Mouse (Mus musculus): ENCODE results near the gene Chrm3. TPM values are rescaled to one million over a fixed set of nuclear protein-coding genes. Genes with fewer than 3 reads are reported as not detected.

Gene Chrm3
- polyA plus RNA-seq, 1 experiment: not detected

DNA sequence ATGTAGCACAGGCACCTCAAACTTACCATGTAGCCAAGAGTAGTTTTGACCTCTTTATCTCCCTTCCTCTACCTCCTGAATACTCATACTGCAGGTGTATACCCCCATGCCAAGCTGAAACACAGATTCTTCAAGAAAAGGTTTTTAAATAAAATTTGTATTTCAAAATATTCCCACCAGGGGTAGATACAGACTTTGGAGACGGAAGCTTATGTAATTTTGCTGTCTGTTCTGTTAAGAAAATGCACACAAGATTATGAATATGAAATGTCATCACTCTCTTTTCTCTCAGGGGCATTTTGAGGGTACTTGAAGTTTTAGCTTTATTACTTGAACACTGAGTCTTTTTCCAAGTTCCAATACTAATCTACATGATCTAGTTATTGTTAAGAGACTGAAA is 469.6 kb downstream of the Chrm3 start:
- H3K36me3 ChIP-seq (ENCODE audit: control insufficient read depth, insufficient read depth): no peaks in the 10 kb centered on the region
- H3K27me3 ChIP-seq (ENCODE audit: control insufficient read depth, insufficient read depth, insufficient read length): no peaks in the 10 kb centered on the region
- no peak overlapping the region for H3K4me2 ChIP-seq (ENCODE audit: low read depth)
- H3K79me2 ChIP-seq (ENCODE audit: control insufficient read depth, insufficient read depth): no peaks in the 10 kb centered on the region
- TF ChIP-seq USF1 (IDR thresholded peaks at IDR 0.05; ENCODE audit: low read depth) (no peak), E2F4 (IDR thresholded peaks at IDR 0.05; ENCODE audit: insufficient read depth) (no peak), MYOG (IDR thresholded peaks at IDR 0.05; ENCODE audit: control insufficient read depth in 1 of 3, insufficient read depth in 1 of 3, insufficient read length in 2 of 3, low read depth in 2 of 3) (no peak), POLR2AphosphoS2 (IDR thresholded peaks at IDR 0.05; ENCODE audit: insufficient read length, low read depth) (no peak), TCF12 (IDR thresholded peaks at IDR 0.05; ENCODE audit: insufficient read depth, poor library complexity, severe bottlenecking) (no peak), POLR2A (IDR thresholded peaks at IDR 0.05; ENCODE audit: insufficient read length, low read depth) (no peak), REST (IDR thresholded peaks at IDR 0.05; ENCODE audit: insufficient read depth, insufficient read length) (no peak), MAX (IDR thresholded peaks at IDR 0.05; ENCODE audit: low read depth) (no peak), CEBPB (IDR thresholded peaks at IDR 0.05; ENCODE audit: insufficient read depth, poor library complexity, severe bottlenecking) (no peak), SRF (IDR thresholded peaks at IDR 0.05; ENCODE audit: control insufficient read depth, insufficient read length, low read depth) (no peak), TCF3 (IDR thresholded peaks at IDR 0.05; ENCODE audit: insufficient read length, low read depth) (no peak), MYOD1 (IDR thresholded peaks at IDR 0.05; ENCODE audit: control insufficient read depth in 1 of 3, insufficient read length in 2 of 3, low read depth in 2 of 3) (no peak)
- no peak overlapping the region for H3ac ChIP-seq (ENCODE audit: control insufficient read depth, insufficient read length)
- H3K4me3 ChIP-seq: no peak overlapping the region

DNA sequence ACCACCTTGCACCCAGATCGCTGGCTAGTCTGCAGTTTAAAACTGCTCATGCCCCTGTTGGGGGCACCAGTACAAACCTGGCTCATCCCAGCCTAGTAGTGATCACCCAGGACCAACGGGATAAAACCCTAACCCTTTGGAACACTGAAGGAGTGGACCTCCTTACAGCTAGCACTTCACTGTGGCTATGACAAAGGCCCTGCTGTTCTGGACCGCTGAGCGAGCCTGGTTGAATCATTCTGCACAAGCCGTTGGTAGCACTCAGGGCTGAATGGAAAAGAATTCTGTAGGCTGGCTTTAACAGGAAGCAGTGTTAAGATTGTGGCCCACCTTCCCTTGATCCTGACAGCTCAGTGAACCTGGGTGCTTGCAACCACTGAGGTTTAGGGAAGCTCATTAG is 470.2 kb downstream of the Chrm3 start:
- H3K27me3 ChIP-seq (ENCODE audit: control insufficient read depth, insufficient read depth, insufficient read length): no peaks in the 10 kb centered on the region
- no peak overlapping the region for H3K4me2 ChIP-seq (ENCODE audit: low read depth)
- no peaks in the 10 kb centered on the region for H3K79me2 ChIP-seq (ENCODE audit: control insufficient read depth, insufficient read depth)
- no peaks in the 10 kb centered on the region for H3K36me3 ChIP-seq (ENCODE audit: control insufficient read depth, insufficient read depth)
- H3ac ChIP-seq (ENCODE audit: control insufficient read depth, insufficient read length): no peak overlapping the region
- no peak overlapping the region for H3K4me3 ChIP-seq
- no peak for TF ChIP-seq CEBPB (IDR thresholded peaks at IDR 0.05; ENCODE audit: insufficient read depth, poor library complexity, severe bottlenecking)
- TF ChIP-seq TCF12 (IDR thresholded peaks at IDR 0.05; ENCODE audit: insufficient read depth, poor library complexity, severe bottlenecking): no peak
- TF ChIP-seq MYOG (IDR thresholded peaks at IDR 0.05; ENCODE audit: control insufficient read depth in 1 of 3, insufficient read depth in 1 of 3, insufficient read length in 2 of 3, low read depth in 2 of 3): no peak
- TF ChIP-seq MYOD1 (IDR thresholded peaks at IDR 0.05; ENCODE audit: control insufficient read depth in 1 of 3, insufficient read length in 2 of 3, low read depth in 2 of 3): no peak
- TF ChIP-seq USF1 (IDR thresholded peaks at IDR 0.05; ENCODE audit: low read depth): no peak
- TF ChIP-seq MAX (IDR thresholded peaks at IDR 0.05; ENCODE audit: low read depth): no peak
- no peak for TF ChIP-seq REST (IDR thresholded peaks at IDR 0.05; ENCODE audit: insufficient read depth, insufficient read length)
- TF ChIP-seq POLR2AphosphoS2 (IDR thresholded peaks at IDR 0.05; ENCODE audit: insufficient read length, low read depth): no peak
- TF ChIP-seq TCF3 (IDR thresholded peaks at IDR 0.05; ENCODE audit: insufficient read length, low read depth): no peak
- no peak for TF ChIP-seq SRF (IDR thresholded peaks at IDR 0.05; ENCODE audit: control insufficient read depth, insufficient read length, low read depth)
- no peak for TF ChIP-seq E2F4 (IDR thresholded peaks at IDR 0.05; ENCODE audit: insufficient read depth)
- TF ChIP-seq POLR2A (IDR thresholded peaks at IDR 0.05; ENCODE audit: insufficient read length, low read depth): no peak

DNA sequence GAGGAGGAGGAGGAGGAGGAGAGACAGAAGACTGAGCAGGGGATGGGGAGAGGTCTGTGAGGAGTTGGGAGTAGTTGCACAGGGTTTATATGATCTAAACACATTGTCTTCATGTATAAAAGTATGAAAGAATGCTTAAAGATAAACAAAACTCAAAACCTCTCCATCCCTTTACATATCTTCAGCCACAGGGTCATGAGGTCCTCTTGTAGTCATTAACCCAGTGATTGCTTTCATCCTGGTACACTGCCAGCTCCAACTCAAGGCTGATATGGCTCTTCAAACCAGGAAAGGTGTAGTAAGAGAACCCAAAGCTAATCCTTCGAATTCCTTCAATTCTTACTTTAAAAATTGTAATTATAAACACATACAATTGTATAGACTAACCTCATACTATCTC is 470.7 kb downstream of the Chrm3 start:
- Histone ChIP-seq H3K79me2 (ENCODE audit: control insufficient read depth, insufficient read depth) (no peaks in the 10 kb centered on the region), H3K36me3 (ENCODE audit: control insufficient read depth, insufficient read depth) (no peaks in the 10 kb centered on the region), H3K27me3 (ENCODE audit: control insufficient read depth, insufficient read depth, insufficient read length) (no peaks in the 10 kb centered on the region), H3K4me2 (ENCODE audit: low read depth) (no peak overlapping the region), H3K4me3 (no peak overlapping the region), H3ac (ENCODE audit: control insufficient read depth, insufficient read length) (no peak overlapping the region)
- TF ChIP-seq REST (IDR thresholded peaks at IDR 0.05; ENCODE audit: insufficient read depth, insufficient read length) (no peak), MYOG (IDR thresholded peaks at IDR 0.05; ENCODE audit: control insufficient read depth in 1 of 3, insufficient read depth in 1 of 3, insufficient read length in 2 of 3, low read depth in 2 of 3) (no peak), TCF12 (IDR thresholded peaks at IDR 0.05; ENCODE audit: insufficient read depth, poor library complexity, severe bottlenecking) (no peak), SRF (IDR thresholded peaks at IDR 0.05; ENCODE audit: control insufficient read depth, insufficient read length, low read depth) (no peak), MYOD1 (IDR thresholded peaks at IDR 0.05; ENCODE audit: control insufficient read depth in 1 of 3, insufficient read length in 2 of 3, low read depth in 2 of 3) (no peak), MAX (IDR thresholded peaks at IDR 0.05; ENCODE audit: low read depth) (no peak), POLR2A (IDR thresholded peaks at IDR 0.05; ENCODE audit: insufficient read length, low read depth) (no peak), E2F4 (IDR thresholded peaks at IDR 0.05; ENCODE audit: insufficient read depth) (no peak), CEBPB (IDR thresholded peaks at IDR 0.05; ENCODE audit: insufficient read depth, poor library complexity, severe bottlenecking) (no peak), USF1 (IDR thresholded peaks at IDR 0.05; ENCODE audit: low read depth) (no peak), TCF3 (IDR thresholded peaks at IDR 0.05; ENCODE audit: insufficient read length, low read depth) (no peak), POLR2AphosphoS2 (IDR thresholded peaks at IDR 0.05; ENCODE audit: insufficient read length, low read depth) (no peak)

DNA sequence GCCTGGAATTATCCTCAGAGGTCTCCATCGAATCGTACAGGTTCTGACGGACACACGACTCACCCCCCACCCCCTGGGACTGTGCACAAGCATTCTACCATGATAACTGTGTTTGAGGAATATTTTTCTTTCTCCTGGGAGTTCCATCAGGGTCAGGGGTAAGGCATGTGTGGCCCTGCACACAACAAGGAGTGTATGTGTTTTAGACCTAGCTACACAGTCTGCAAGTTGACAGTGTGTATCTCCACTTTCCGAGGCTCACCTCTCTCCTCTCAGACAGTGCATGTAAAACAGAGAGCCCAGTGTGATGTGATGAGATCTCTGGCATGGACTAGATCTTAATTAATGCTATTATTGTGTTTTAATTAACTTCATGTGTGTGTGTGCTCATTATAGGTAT is 472.4 kb downstream of the Chrm3 start:
- Histone ChIP-seq H3K27me3 (ENCODE audit: control insufficient read depth, insufficient read depth, insufficient read length) (no peaks in the 10 kb centered on the region), H3ac (ENCODE audit: control insufficient read depth, insufficient read length) (no peak overlapping the region), H3K4me3 (no peak overlapping the region), H3K79me2 (ENCODE audit: control insufficient read depth, insufficient read depth) (no peaks in the 10 kb centered on the region), H3K4me2 (ENCODE audit: low read depth) (no peak overlapping the region), H3K36me3 (ENCODE audit: control insufficient read depth, insufficient read depth) (no peaks in the 10 kb centered on the region)
- TF ChIP-seq MYOD1 (IDR thresholded peaks at IDR 0.05; ENCODE audit: control insufficient read depth in 1 of 3, insufficient read length in 2 of 3, low read depth in 2 of 3) (no peak), TCF3 (IDR thresholded peaks at IDR 0.05; ENCODE audit: insufficient read length, low read depth) (no peak), USF1 (IDR thresholded peaks at IDR 0.05; ENCODE audit: low read depth) (no peak), POLR2AphosphoS2 (IDR thresholded peaks at IDR 0.05; ENCODE audit: insufficient read length, low read depth) (no peak), SRF (IDR thresholded peaks at IDR 0.05; ENCODE audit: control insufficient read depth, insufficient read length, low read depth) (no peak), POLR2A (IDR thresholded peaks at IDR 0.05; ENCODE audit: insufficient read length, low read depth) (no peak), CEBPB (IDR thresholded peaks at IDR 0.05; ENCODE audit: insufficient read depth, poor library complexity, severe bottlenecking) (no peak), TCF12 (IDR thresholded peaks at IDR 0.05; ENCODE audit: insufficient read depth, poor library complexity, severe bottlenecking) (no peak), REST (IDR thresholded peaks at IDR 0.05; ENCODE audit: insufficient read depth, insufficient read length) (no peak), MAX (IDR thresholded peaks at IDR 0.05; ENCODE audit: low read depth) (no peak), E2F4 (IDR thresholded peaks at IDR 0.05; ENCODE audit: insufficient read depth) (no peak), MYOG (IDR thresholded peaks at IDR 0.05; ENCODE audit: control insufficient read depth in 1 of 3, insufficient read depth in 1 of 3, insufficient read length in 2 of 3, low read depth in 2 of 3) (no peak)

Measured in myocyte (in vitro differentiated cells).